Mouse (Mus musculus) intestine, postnatal 0 days (tissue): ENCODE results near the gene Rsad2. TPM values are rescaled to one million over a fixed set of nuclear protein-coding genes. Genes with fewer than 3 reads are reported as not detected.

Experiments used
- ATAC-seq: fragments of 200-750 bp; cut with Nextera tagmentation; 2 replicates; pipeline ENCODE4 v1.8.0; 2017; ENCODE audit warnings: mild to moderate bottlenecking, moderate TSS enrichment, moderate library complexity
- H3K27ac ChIP-seq: fragments of 300-500 bp; sonication (generic); 2 replicates; pipeline ENCODE4 v1.5.1; 2014; ENCODE audit warnings: mild to moderate bottlenecking, low read depth, low read length, moderate library complexity
- H3K27me3 ChIP-seq: fragments of 300-500 bp; sonication (generic); replicated peaks from 2 replicates; pipeline ENCODE4 v1.6.1; 2014; ENCODE audit warnings: low read length, mixed read lengths; ENCODE audit not compliant: control insufficient read depth, insufficient read depth
- H3K36me3 ChIP-seq: fragments of 300-500 bp; sonication (generic); 2 replicates; pipeline ENCODE4 v1.6.1; 2014; ENCODE audit warnings: mild to moderate bottlenecking, moderate library complexity; ENCODE audit not compliant: control insufficient read depth, insufficient read depth
- H3K4me1 ChIP-seq: fragments of 300-500 bp; sonication (generic); replicated peaks from 2 replicates; pipeline ENCODE4 v1.6.1; 2014; ENCODE audit warnings: antibody characterized with exemption, low read length, mixed read lengths; ENCODE audit not compliant: control insufficient read depth, insufficient read depth
- H3K4me2 ChIP-seq: fragments of 300-500 bp; sonication (generic); replicated peaks from 2 replicates; pipeline ENCODE4 v1.6.1; 2014; ENCODE audit warnings: low read depth, mild to moderate bottlenecking, moderate library complexity
- H3K4me3 ChIP-seq: fragments of 300-500 bp; sonication (generic); 2 replicates; pipeline ENCODE4 v1.5.1; 2014; ENCODE audit warnings: low read depth, low read length
- H3K9ac ChIP-seq: fragments of 300-500 bp; sonication (generic); 2 replicates; pipeline ENCODE4 v1.6.1; 2014; ENCODE audit warnings: mild to moderate bottlenecking, low read depth, low read length
- H3K9me3 ChIP-seq: fragments of 300-500 bp; sonication (generic); 2 replicates; pipeline ENCODE4 v1.6.1; 2016; ENCODE audit warnings: mixed run types; ENCODE audit not compliant: control insufficient read depth
- CTCF ChIP-seq: sonication (generic); IDR thresholded peaks from 2 replicates; pipeline ENCODE4 v1.5.1; 2016; ENCODE audit warnings: low read depth, mild to moderate bottlenecking, control low read depth, antibody characterized with exemption, moderate library complexity
- WGBS: fragments of 180-500 bp; shearing (Covaris S2); extraction: QIAGEN DNeasy Blood & Tissue Kit; methylation state at CpG from one replicate; pipeline ENCODE4 v1.1.7; 2014; 5-methylcytosine and 5-hydroxymethylcytosine counted together
- polyA plus RNA-seq: library from polyadenylated mRNA; unstranded; fragments of >200 nt; fragmentation: Nextera tagmentation; extraction: Ambion mirVana; gene quantifications from 2 replicates; pipeline ENCODE4 v1.2.1, GENCODE M21; 2015

Gene Rsad2
- polyA plus RNA-seq, 1 experiment from 2014 or later, result 13.1 TPM

DNA sequence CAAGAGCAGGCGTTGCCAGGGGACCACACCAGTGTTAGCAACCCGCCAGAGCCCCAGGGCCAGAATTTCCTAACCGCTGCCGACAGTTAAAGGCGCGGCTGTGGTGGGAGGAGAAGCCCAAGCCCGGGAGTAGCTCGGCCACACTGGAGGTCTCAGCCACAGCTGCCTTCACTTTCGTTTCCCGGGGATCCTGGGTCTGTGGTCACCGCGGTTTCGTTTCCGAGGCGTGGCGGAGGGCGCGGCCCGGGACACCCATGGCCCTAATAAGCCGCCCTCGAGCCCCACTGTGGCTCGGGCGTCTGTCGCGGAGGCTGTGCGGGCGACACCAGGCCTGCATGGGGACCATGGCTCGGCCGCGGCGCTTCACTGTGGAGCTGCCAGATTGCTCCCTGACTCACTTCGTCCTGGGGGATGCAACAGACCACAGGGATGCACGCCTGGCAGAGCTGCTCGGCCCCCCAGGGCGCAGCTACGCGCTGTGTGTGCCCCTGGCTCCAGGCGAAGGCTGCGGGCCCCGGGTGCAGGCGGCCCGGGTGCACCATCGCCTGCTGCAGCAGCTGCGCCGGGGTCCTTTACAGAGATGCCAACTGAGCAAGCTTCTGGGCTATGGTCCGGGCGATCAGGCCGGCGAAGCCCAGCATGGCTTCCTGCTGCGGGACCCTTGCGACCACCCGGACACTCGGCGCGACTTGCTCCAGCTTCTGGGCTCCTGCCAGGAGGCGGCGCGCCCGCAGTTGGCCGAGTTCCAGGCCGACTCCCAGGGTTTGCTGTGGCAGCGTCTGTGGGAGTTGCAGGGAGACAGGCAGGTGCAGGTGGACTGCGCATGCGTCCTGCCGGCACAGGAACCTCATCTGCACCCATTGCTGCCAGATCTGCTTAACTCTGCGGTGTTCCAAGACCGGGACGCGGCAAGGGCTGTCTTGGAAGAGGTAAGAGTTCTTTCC is 13.1 kb upstream of the Rsad2 start, which contains the start of gene Cmpk2:
Gene Cmpk2 (plus strand): TSS at position 107 of the 944 bp plus-strand sequence.
- Histone ChIP-seq H3K9me3 (no peaks in the 10 kb centered on the region), H3K27me3 (no peaks in the 10 kb centered on the region), H3K27ac (peak within 1 kb of the TSS; percentile 79), H3K4me3 (peak within 1 kb of the TSS; percentile 76), H3K36me3 (no peaks in the 10 kb centered on the region; the same call in 1 of the 2 replicates), H3K4me1 (0 out of 2 replicates have a peak, but pooled peaks cover 4% of the 10 kb centered on the region), H3K9ac (peak within 1 kb of the TSS; percentile 82), H3K4me2 (peak within 1 kb of the TSS; percentile 98)
- under 1% methylated on average over 66 of the region's 69 CpGs for WGBS
- TF ChIP-seq CTCF, result peak; percentile 59
- peak; percentile 80 for ATAC-seq

DNA sequence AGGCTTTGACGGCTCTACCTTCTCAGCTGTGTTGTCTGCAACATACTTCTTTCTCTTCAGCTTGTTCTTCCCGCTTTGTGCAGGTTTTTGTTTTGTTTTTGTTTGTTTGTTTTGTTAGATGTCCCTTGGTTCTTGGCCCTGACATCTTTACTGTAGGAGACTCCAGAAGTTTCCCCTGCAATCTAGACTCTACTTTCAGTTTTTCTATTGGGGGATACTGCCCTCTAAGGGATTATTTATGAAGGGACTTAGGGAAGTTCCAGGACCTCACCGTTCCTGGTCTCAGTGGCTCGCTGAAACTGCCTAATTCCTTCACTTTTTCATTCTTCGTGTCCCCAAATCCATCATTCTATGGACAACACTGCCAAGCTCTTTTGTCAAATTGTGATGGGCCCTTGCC is 9.3 kb upstream of the Rsad2 start:
- Histone ChIP-seq H3K9me3 (no peaks in the 10 kb centered on the region), H3K4me2 (no peak overlapping the region), H3K36me3 (no peaks in the 10 kb centered on the region), H3K27me3 (no peaks in the 10 kb centered on the region), H3K27ac (no peak overlapping the region), H3K9ac (no peak overlapping the region), H3K4me1 (0 out of 2 replicates have a peak, but pooled peaks cover 4% of the 10 kb centered on the region), H3K4me3 (no peak overlapping the region)
- peak; percentile 41 for TF ChIP-seq CTCF
- 72% methylated on average over 5 of the region's 5 CpGs for WGBS
- no peak for ATAC-seq

DNA sequence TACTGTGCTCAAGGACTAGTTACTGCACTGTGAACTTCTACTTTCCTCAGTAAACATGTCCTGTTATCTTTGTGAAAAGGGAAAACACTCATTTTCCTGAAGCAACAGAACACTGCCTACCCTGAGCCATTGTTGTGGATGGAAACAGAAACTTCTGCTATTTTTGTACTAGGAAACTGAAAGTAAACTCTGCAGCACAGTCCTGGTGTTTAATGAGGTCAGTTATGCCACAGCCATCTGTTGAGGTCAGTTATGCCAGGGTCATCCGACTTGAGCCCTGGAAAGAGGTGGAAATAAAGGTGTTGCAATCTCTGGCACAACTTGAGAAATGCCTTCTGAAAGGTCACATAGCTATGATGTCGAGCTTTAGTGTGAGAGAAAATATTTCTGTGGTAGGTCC is 3.8 kb upstream of the Rsad2 start:
- peaks cover 4% of the 10 kb centered on the region; the same call in 1 of the 2 replicates for H3K4me1 ChIP-seq
- H3K9me3 ChIP-seq, result no peaks in the 10 kb centered on the region
- H3K4me3 ChIP-seq, result no peak overlapping the region
- H3K27ac ChIP-seq, result 0 out of 2 replicates have a peak overlapping the region, but pooled peaks have one; percentile 57
- no peak overlapping the region for H3K9ac ChIP-seq
- H3K27me3 ChIP-seq, result no peaks in the 10 kb centered on the region
- no peak overlapping the region for H3K4me2 ChIP-seq
- H3K36me3 ChIP-seq, result no peaks in the 10 kb centered on the region
- no peak for TF ChIP-seq CTCF
- peak; percentile 67 for ATAC-seq
- WGBS, result 29% methylated on average over 2 of the region's 2 CpGs

- Histone ChIP-seq H3K36me3 (no peaks in the 10 kb centered on the region), H3K4me1 (peaks cover 4% of the 10 kb centered on the region; the same call in 1 of the 2 replicates), H3K4me3 (no peak overlapping the region), H3K27ac (no peak overlapping the region), H3K9ac (no peak overlapping the region), H3K9me3 (no peaks in the 10 kb centered on the region), H3K27me3 (no peaks in the 10 kb centered on the region), H3K4me2 (peak overlapping the region; percentile 38; the same call in 1 of the 2 replicates)
- WGBS, result 41% methylated on average over 5 of the region's 5 CpGs
- no peak for TF ChIP-seq CTCF
- ATAC-seq, result peak; percentile 12; the same call in 1 of the 2 replicates
These were observed 1.6 kb downstream of the Rsad2 start for GRCm38 (mm10) chr12:26454682-26455081.

DNA sequence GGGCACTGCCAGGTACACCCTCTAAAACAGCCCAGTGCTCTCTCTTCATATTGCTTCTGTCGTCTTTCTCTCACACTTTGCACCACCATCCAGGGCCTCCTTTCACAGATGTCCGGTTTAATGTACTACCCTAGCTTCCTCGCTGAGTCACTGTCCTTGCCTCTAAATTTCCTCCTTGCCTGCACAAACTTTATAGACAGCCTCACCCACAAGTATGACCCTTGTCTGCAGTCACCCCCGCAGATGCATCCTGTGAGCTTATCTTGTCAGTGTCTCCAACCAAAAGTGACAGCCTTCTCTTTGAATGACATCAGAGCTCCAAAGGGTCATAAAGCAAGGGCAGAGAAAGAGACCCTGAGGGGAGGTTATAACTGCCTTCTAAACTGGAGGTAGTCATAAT is 3.3 kb downstream of the Rsad2 start:
- Histone ChIP-seq H3K27ac (no peak overlapping the region), H3K4me1 (peaks cover 4% of the 10 kb centered on the region; the same call in 1 of the 2 replicates), H3K9ac (no peak overlapping the region), H3K4me3 (no peak overlapping the region), H3K4me2 (no peak overlapping the region), H3K27me3 (no peaks in the 10 kb centered on the region), H3K36me3 (no peaks in the 10 kb centered on the region), H3K9me3 (no peaks in the 10 kb centered on the region)
- ATAC-seq, result no peak
- TF ChIP-seq CTCF, result no peak
- WGBS, result 35% methylated on average over 4 of the region's 4 CpGs

GRCm38 (mm10) chr12:26451150-26451549 is 5.1 kb downstream of the Rsad2 start:
- no peak for ATAC-seq

More at GRCm38 (mm10) chr12:26451150-26451549, 5.1 kb downstream of the Rsad2 start:
- H3K4me2 ChIP-seq, result no peak overlapping the region
- 21% methylated on average over 1 of the region's 1 CpGs for WGBS
- TF ChIP-seq CTCF, result no peak
- no peak overlapping the region for H3K9ac ChIP-seq
- H3K4me3 ChIP-seq, result no peak overlapping the region
- no peaks in the 10 kb centered on the region for H3K36me3 ChIP-seq
- peaks cover 3% of the 10 kb centered on the region; the same call in 1 of the 2 replicates for H3K4me1 ChIP-seq
- no peaks in the 10 kb centered on the region for H3K9me3 ChIP-seq
- H3K27me3 ChIP-seq, result no peaks in the 10 kb centered on the region
- no peak overlapping the region for H3K27ac ChIP-seq
